ENCODE assay signal across 31 mouse cellular contexts in the genomic region with DNA sequence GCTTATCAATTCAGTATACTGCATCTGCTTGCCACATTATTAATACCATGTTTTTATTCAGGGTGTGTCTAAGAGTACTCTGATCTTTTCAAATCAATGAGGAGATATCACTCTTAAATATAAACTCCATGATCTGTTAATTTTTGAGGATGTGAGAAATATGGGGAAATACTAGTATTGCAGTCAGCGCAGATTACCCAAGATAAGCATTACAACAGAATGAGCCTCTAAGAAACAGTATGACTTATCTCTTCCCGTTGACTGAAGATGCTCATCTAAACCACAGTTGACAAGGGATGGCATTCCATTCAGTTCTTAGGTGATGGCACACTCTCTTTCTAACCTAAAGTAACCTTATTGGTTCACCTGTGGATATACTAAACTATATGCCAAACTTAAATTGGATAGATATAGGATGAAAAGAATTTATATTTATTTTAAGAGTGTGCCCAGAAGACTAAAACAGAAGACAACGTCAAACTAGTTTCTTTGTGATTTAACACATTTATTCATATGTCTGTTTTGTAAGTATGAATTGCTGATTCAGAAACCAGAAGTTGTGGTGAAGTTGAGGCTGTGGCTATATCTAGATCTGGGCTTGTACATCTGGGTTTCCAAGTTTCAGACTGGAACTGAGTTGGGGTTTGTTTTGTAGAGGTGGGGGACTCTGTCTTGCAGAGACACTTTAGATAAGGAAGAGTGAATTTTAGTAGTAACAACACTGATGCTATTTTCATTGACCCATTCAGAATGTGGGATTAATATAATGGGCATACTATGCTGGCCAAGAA.
A peak's percentile ranks its signal among the peaks of the same experiment; 100 is the strongest.
DNase-seq lines count a peak whose midpoint lies in the region; ATAC-seq and TF ChIP-seq lines count a peak whose summit lies in the region.
"Had no signal": no experiment of that assay in that cellular context is flagged by ENCODE, and none has a peak within 500 bp of the region (broad histone marks: within the 10 kb centered on the region; RNA-seq: fewer than 3 reads in every experiment).

No protein-coding gene starts in this region.

- no peaks in the 10 kb centered on the region for H3K9me3 ChIP-seq in limb, embryonic 11.5 days (ENCODE audit: control insufficient read depth, low read length)
- no peaks in the 10 kb centered on the region for H3K9me3 ChIP-seq in limb, embryonic 10.5 days (replicated peaks)
- H3K9me3 ChIP-seq in hindbrain, postnatal 0 days (ENCODE audit: low read length) = no peaks in the 10 kb centered on the region
- H3K9me3 ChIP-seq: embryonic facial prominence, embryonic 10.5 days; embryonic facial prominence, embryonic 13.5 days; forebrain, embryonic 12.5 days; forebrain, embryonic 15.5 days; G1E; heart, embryonic 10.5 days; heart, embryonic 13.5 days; hindbrain, embryonic 13.5 days had no signal

- DNase-seq in limb, embryonic 11.5 days (ENCODE audit: low spot score) = peak; percentile 2
- no peak for DNase-seq in limb, embryonic 10.5 days (ENCODE audit: low spot score)
- peak; percentile 61 for DNase-seq in 416B (ENCODE audit: low read depth)
- DNase-seq in T-cell, adult 2 months (ENCODE audit: low spot score) = no peak
- no peak for DNase-seq in hindbrain, postnatal 0 days (ENCODE audit: low spot score)
- DNase-seq: adrenal gland, adult 2 months; adrenal gland, postnatal 14 days; B cell, adult 2 months; cerebellum, adult 11 months; cerebellum, adult 2 months; cerebellum, adult 9-11 months; cerebellum, postnatal 25 days; embryo, embryonic 11 days; gastrocnemius, postnatal 25 days; heart, adult 2 months; heart, postnatal 14 days; heart, postnatal 4 days had no signal

- no peak overlapping the region for H3K27ac ChIP-seq in limb, embryonic 11.5 days (replicated peaks; ENCODE audit: low read depth, low read length)
- no peak overlapping the region for H3K27ac ChIP-seq in limb, embryonic 10.5 days
- H3K27ac ChIP-seq in hindbrain, postnatal 0 days = no peak overlapping the region
- H3K27ac ChIP-seq: embryonic facial prominence, embryonic 10.5 days; embryonic facial prominence, embryonic 13.5 days; forebrain, embryonic 12.5 days; forebrain, embryonic 15.5 days; heart, adult 2 months; heart, embryonic 10.5 days; heart, embryonic 13.5 days; hindbrain, embryonic 13.5 days had no signal

- no peaks in the 10 kb centered on the region for H3K27me3 ChIP-seq in limb, embryonic 11.5 days (ENCODE audit: control insufficient read depth, insufficient read depth, low read length)
- H3K27me3 ChIP-seq in limb, embryonic 10.5 days (ENCODE audit: low read depth, poor library complexity, severe bottlenecking) = no peaks in the 10 kb centered on the region
- H3K27me3 ChIP-seq in hindbrain, postnatal 0 days (ENCODE audit: insufficient read depth, low read length) = no peaks in the 10 kb centered on the region
- H3K27me3 ChIP-seq: CH12.LX; embryonic facial prominence, embryonic 13.5 days; forebrain, embryonic 12.5 days; forebrain, embryonic 15.5 days; heart, embryonic 13.5 days; hindbrain, embryonic 13.5 days; Patski had no signal

- no peak overlapping the region for H3K4me3 ChIP-seq in limb, embryonic 11.5 days (ENCODE audit: low read depth, low read length)
- H3K4me3 ChIP-seq in limb, embryonic 10.5 days = no peak overlapping the region
- no peak overlapping the region for H3K4me3 ChIP-seq in hindbrain, postnatal 0 days (ENCODE audit: low read length)
- H3K4me3 ChIP-seq: embryonic facial prominence, embryonic 10.5 days; embryonic facial prominence, embryonic 13.5 days; erythroblast, embryonic 14.5 days; forebrain, embryonic 12.5 days; forebrain, embryonic 15.5 days; heart, adult 2 months; heart, embryonic 10.5 days; heart, embryonic 13.5 days; hindbrain, embryonic 13.5 days had no signal

- 0 out of 2 replicates have a peak, but pooled peaks cover 2% of the 10 kb centered on the region for H3K4me1 ChIP-seq in limb, embryonic 11.5 days (ENCODE audit: control insufficient read depth, insufficient read depth, low read length)
- H3K4me1 ChIP-seq in limb, embryonic 10.5 days = peaks cover 17% of the 10 kb centered on the region
- H3K4me1 ChIP-seq in hindbrain, postnatal 0 days (ENCODE audit: insufficient read depth, low read length) = no peaks in the 10 kb centered on the region
- H3K4me1 ChIP-seq: embryonic facial prominence, embryonic 10.5 days; embryonic facial prominence, embryonic 13.5 days; forebrain, embryonic 12.5 days; forebrain, embryonic 15.5 days; heart, embryonic 10.5 days; hindbrain, embryonic 13.5 days had no signal

- no peak overlapping the region for H3K4me2 ChIP-seq in limb, embryonic 11.5 days (ENCODE audit: low read depth, severe bottlenecking)
- no peak overlapping the region for H3K4me2 ChIP-seq in hindbrain, postnatal 0 days (ENCODE audit: low read depth, low read length)
- H3K4me2 ChIP-seq: embryonic facial prominence, embryonic 13.5 days; forebrain, embryonic 12.5 days; forebrain, embryonic 15.5 days; heart, embryonic 13.5 days; hindbrain, embryonic 13.5 days had no signal

- H3K9ac ChIP-seq in limb, embryonic 11.5 days (ENCODE audit: low read length) = no peak overlapping the region
- no peak overlapping the region for H3K9ac ChIP-seq in hindbrain, postnatal 0 days (replicated peaks; ENCODE audit: low read length)
- H3K9ac ChIP-seq: embryonic facial prominence, embryonic 13.5 days; forebrain, embryonic 12.5 days; forebrain, embryonic 15.5 days; heart, embryonic 13.5 days; hindbrain, embryonic 13.5 days had no signal

- WGBS in limb, embryonic 11.5 days = 92% methylated on average over 3 of the region's 3 CpGs
- 96% methylated on average over 3 of the region's 3 CpGs for WGBS in limb, embryonic 10.5 days
- 95% methylated on average over 3 of the region's 3 CpGs for WGBS in hindbrain, postnatal 0 days

- H3K36me3 ChIP-seq in limb, embryonic 11.5 days (ENCODE audit: control insufficient read depth, insufficient read depth, low read length) = no peaks in the 10 kb centered on the region
- no peaks in the 10 kb centered on the region for H3K36me3 ChIP-seq in limb, embryonic 10.5 days
- H3K36me3 ChIP-seq in hindbrain, postnatal 0 days (ENCODE audit: insufficient read depth, low read length) = no peaks in the 10 kb centered on the region
- H3K36me3 ChIP-seq: embryonic facial prominence, embryonic 10.5 days; embryonic facial prominence, embryonic 13.5 days; forebrain, embryonic 12.5 days; forebrain, embryonic 15.5 days; G1E; heart, embryonic 10.5 days; heart, embryonic 13.5 days; hindbrain, embryonic 13.5 days had no signal

- no peak for TF ChIP-seq CTCF in hindbrain, postnatal 0 days (IDR thresholded peaks at IDR 0.05; ENCODE audit: low read depth)

- no peak for ATAC-seq in limb, embryonic 11.5 days (ENCODE audit: insufficient number of reproducible peaks, low FRiP score, low TSS enrichment, low read depth)
- ATAC-seq in hematopoietic stem cell, adult 5-6 weeks (replicated peaks in 1 of 2; ENCODE audit: insufficient read depth in 1 of 2, low FRiP score in 2 of 2, low TSS enrichment in 1 of 2, low read depth in 1 of 2, poor library complexity in 2 of 2, severe bottlenecking in 2 of 2) = peak; percentile 58 to 81; a peak in 3 of 4 replicates
- peak; percentile 88 for ATAC-seq in monocyte, adult 5-6 weeks (replicated peaks; ENCODE audit: insufficient number of reproducible peaks, low FRiP score, low TSS enrichment, poor library complexity, severe bottlenecking)
- ATAC-seq in hindbrain, postnatal 0 days = no peak
- ATAC-seq: forebrain, embryonic 15.5 days; hindbrain, embryonic 16.5 days; Patski had no signal

Comparison
In these comparisons a context has a peak if more than half of its experiments do, and no peak if none do; other contexts are left out.
1. DNase-seq: peak in limb, embryonic 11.5 days (single experiment) and 416B (single experiment); none in limb, embryonic 10.5 days (single experiment), T-cell, adult 2 months (single experiment) and hindbrain, postnatal 0 days (single experiment).
2. ATAC-seq: peak in hematopoietic stem cell, adult 5-6 weeks (2 of 2) and monocyte, adult 5-6 weeks (single experiment); none in limb, embryonic 11.5 days (single experiment) and hindbrain, postnatal 0 days (single experiment).